Mouse (Mus musculus) bone marrow macrophage, adult 2 months (primary cell): ENCODE measurements around the gene Pla2g16. TPM values are rescaled to one million over a fixed set of nuclear protein-coding genes. Genes with fewer than 3 reads are reported as not detected.

Experiments
- H3K27ac ChIP-seq: 2 replicates; pipeline ENCODE4 v1.5.1; 2012; ENCODE audit warnings: low read depth, low read length; ENCODE audit not compliant: insufficient read depth
- H3K4me1 ChIP-seq: 2 replicates; pipeline ENCODE4 v1.6.1; 2012; ENCODE audit warnings: low read length; ENCODE audit not compliant: control insufficient read depth, insufficient read depth
- H3K4me3 ChIP-seq: 2 replicates; pipeline ENCODE4 v1.5.1; 2012; ENCODE audit warnings: mild to moderate bottlenecking, low read length, moderate library complexity; ENCODE audit not compliant: insufficient read depth
- CTCF ChIP-seq: IDR thresholded peaks from 2 replicates; pipeline ENCODE4 v1.5.1; 2012; ENCODE audit warnings: low read depth, mild to moderate bottlenecking, low read length, moderate library complexity
- POLR2A ChIP-seq: IDR thresholded peaks from 2 replicates; pipeline ENCODE4 v1.6.1; 2012; ENCODE audit warnings: mild to moderate bottlenecking, low read depth, low read length, borderline replicate concordance
- polyA plus RNA-seq: library from polyadenylated mRNA; stranded (reverse); fragments of >200 nt; gene quantifications from 2 replicates; pipeline ENCODE4 v1.2.4, GENCODE M21; 2012; ENCODE audit not compliant: missing spikeins, insufficient read depth, insufficient read length

The Pla2g16 gene
- polyA plus RNA-seq: 5.4 and 5.7 TPM in 2 replicates

DNA sequence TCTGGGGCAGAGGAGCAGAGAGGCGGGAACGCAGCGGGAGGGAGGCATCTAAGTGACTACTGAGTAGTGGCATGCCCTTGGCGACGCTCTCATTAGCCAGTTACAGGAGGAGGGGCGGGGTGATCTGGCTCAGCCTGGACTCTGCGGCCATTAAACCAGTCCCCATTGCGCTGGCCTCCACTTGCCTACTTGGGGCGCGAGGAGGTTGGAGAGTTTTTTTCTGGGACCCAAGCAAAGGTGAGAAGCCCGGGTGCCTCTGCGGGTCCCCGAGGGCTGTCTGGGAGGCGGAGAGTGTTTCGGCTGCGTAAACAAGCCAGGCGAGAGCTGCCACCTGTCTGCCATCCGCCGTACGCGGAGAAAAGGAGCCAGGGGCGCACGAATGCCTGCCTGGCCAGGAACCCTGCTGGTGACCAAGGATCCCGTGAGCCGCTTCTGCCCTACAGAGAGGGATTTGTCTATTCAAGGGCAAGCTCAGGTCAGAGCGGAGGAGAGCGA, at the start of gene Pla2g16:
Gene Pla2g16, plus strand, starts transcription at position 132 of the 495 bp plus-strand sequence.
- TF ChIP-seq CTCF (no peak), POLR2A (no peak)
- H3K4me1 ChIP-seq: 0 out of 2 replicates have a peak, but pooled peaks cover 4% of the 10 kb centered on the region
- H3K27ac ChIP-seq: no peak within 1 kb of the TSS
- peak within 1 kb of the TSS; percentile 62 for H3K4me3 ChIP-seq

DNA sequence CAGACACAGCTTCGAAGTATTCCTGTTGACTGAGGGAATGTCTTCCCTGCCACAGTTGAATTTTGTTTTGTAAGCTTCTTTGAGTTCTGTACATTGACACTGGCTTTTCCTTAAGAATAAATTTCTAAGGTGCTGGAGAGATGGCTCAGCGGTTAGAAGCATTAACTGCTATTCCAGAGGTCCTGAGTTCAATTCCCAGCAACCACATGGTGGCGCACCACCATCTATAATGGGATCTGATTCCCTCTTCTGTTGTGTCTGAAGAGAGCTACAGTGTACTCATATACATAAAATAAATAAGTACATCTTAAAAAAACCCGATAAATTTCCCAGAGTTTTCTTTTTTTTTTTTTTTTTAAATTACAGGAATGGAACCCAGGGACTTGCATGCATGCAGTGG, 49.2 kb upstream of the Pla2g16 start:
- H3K27ac ChIP-seq: no peak overlapping the region
- TF ChIP-seq POLR2A (no peak), CTCF (no peak)
- H3K4me1 ChIP-seq: peaks cover 11% of the 10 kb centered on the region
- no peak overlapping the region for H3K4me3 ChIP-seq

DNA sequence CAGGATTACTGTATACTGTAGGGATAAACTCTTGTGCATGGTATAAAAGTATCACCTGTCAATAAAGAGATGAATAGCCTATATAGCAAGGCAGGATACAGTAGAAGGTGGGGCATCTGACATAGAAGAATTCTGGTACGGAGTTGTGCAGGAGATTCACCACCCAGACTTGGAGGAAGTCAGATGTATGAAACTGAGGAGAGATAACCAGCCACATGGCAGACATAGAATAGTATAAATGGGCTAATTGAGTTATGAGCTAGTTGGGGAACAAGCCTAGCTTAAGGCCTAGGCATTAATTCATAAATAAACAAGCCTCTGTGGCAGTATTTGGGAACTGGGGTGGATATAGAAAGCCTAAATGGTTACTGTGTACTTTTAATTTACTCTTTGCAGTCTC, 40.8 kb upstream of the Pla2g16 start:
- H3K4me3 ChIP-seq: no peak overlapping the region
- TF ChIP-seq POLR2A (no peak), CTCF (no peak)
- H3K27ac ChIP-seq: no peak overlapping the region

DNA sequence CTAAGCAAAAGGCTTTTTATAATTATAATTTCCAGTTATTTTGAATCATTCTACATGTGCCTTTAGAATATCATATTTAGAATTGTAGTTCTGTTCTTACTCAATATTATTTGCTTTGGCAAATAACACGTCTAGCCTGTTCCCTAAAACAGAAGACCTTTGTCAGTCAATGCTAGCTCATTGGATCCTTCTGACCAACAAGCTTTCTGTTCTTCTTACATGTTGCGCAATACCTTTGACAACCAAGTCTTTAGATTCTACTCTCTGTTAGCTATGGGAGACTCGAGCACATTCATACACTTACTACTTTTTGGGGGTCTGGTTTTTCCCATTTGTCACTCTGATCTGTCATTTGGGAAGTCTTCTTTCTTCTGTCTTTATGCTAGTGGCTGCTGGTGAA, 35.6 kb upstream of the Pla2g16 start:
- TF ChIP-seq POLR2A (no peak), CTCF (no peak)
- no peak overlapping the region for H3K27ac ChIP-seq
- H3K4me3 ChIP-seq: no peak overlapping the region
- H3K4me1 ChIP-seq: no peaks in the 10 kb centered on the region

More for the DNA sequence above, 40.8 kb upstream of the Pla2g16 start:
- H3K4me1 ChIP-seq: peaks cover 5% of the 10 kb centered on the region; the same call in 1 of the 2 replicates

GRCm38 (mm10) chr19:7522856-7523255, 34.4 kb upstream of the Pla2g16 start:
- Histone ChIP-seq H3K4me3 (no peak overlapping the region), H3K4me1 (no peaks in the 10 kb centered on the region), H3K27ac (no peak overlapping the region)
- TF ChIP-seq POLR2A (no peak), CTCF (no peak)

- H3K4me1 ChIP-seq: no peaks in the 10 kb centered on the region
- TF ChIP-seq POLR2A (no peak), CTCF (no peak)
- H3K4me3 ChIP-seq: no peak overlapping the region
- no peak overlapping the region for H3K27ac ChIP-seq
Observed at GRCm38 (mm10) chr19:7523292-7523691, 34.0 kb upstream of the Pla2g16 start.

DNA sequence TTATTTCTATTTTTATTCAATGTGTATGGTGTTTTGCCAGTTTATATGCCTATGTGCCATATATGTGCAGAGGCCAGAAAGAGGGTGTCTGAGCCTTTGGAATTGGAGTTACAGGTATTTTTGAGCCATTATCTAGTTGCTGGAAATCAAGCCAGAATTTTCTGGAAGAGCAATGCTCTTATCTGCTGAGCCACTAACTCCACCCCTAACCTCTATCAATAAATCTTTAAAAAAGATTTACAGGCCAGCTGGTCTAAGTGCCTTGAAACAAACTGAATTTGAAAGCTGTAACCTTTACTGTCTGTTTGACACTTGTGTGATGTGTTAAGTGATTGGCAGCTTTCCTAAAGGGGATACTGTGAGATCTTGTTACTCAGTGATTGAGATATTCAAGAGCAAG, 33.5 kb upstream of the Pla2g16 start:
- TF ChIP-seq POLR2A (no peak), CTCF (no peak)
- H3K27ac ChIP-seq: no peak overlapping the region
- no peak overlapping the region for H3K4me3 ChIP-seq
- H3K4me1 ChIP-seq: no peaks in the 10 kb centered on the region

DNA sequence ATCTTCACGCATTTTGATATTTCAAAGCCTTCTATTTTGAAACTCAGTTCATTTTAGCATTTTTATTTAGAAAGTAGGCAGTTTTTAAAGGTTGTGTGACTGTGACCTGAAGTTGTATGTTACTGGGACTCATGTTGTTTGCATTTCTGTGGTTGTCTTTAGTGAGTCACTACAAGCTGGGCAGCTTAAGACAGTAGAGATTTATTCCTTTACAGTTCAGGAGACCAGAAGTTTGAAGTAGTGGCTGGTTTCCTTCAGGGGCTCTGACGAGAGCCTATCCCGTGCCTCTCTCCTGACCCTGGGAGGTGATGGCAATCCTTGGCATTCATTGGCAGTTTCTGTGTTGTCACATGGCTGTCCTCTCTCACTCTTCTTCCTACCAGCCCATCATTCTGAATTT, 32.4 kb upstream of the Pla2g16 start:
- no peak overlapping the region for H3K27ac ChIP-seq
- H3K4me1 ChIP-seq: no peaks in the 10 kb centered on the region
- H3K4me3 ChIP-seq: no peak overlapping the region
- TF ChIP-seq CTCF: no peak
- TF ChIP-seq POLR2A: no peak

GRCm38 (mm10) chr19:7528639-7529428, 28.4 kb upstream of the Pla2g16 start:
- H3K4me1 ChIP-seq: no peaks in the 10 kb centered on the region
- TF ChIP-seq CTCF: peak; percentile 42; the same call in 1 of the 2 replicates
- no peak for TF ChIP-seq POLR2A
- H3K4me3 ChIP-seq: no peak overlapping the region
- no peak overlapping the region for H3K27ac ChIP-seq

DNA sequence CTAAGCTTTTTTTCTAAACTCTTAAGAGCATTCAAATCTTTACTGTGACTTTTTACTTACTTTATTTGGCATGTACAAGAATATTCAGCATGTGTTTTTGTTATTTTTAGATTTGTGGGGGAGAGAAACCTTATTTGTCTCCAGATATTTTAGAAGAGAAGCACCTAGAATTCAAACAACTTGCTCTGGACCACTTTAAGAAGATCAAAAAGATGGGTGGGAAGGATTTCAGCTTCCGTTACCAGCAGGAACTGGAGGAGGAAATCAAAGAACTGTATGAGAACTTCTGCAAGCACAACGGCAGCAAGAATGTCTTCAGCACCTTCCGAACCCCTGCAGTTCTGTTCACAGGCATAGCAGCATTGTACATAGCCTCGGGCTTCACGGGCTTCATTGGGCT, 25.4 kb upstream of the Pla2g16 start:
- Histone ChIP-seq H3K4me1 (no peaks in the 10 kb centered on the region), H3K27ac (no peak overlapping the region), H3K4me3 (no peak overlapping the region)
- TF ChIP-seq CTCF (no peak), POLR2A (no peak)
